Mouse (Mus musculus): ENCODE measurements at regions not wholly inside any gene's neighbourhood (a gene's known extent, or its start where the extent isn't known, plus 50 kb on each side); places are given as distances from the start of the nearest gene placed in this dataset.

- no peak for DNase-seq
These were observed 141.6 kb upstream of the Reg3b start for GRCm38 (mm10) chr6:78228883-78229282.

DNA sequence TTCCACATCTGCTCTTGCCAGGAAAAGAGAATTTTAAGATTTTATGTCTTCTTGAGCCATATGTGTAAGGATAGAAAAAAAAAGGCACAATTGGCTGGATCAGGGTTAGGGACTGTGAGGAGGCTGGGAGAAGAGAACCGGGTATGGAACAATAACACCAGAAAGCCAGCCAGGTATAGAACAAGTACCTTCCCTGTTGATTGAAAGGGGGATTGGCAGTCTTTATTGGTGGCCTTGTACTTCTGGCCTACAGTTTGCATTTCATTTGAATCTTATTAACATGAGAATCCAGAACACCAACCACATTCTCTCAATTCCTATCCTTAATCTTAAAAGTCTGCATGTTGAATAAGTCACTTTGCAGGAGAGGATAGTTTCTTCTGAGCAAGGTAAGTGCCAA lies 126.1 kb upstream of the Reg3b start:
- DNase-seq = no peak

DNA sequence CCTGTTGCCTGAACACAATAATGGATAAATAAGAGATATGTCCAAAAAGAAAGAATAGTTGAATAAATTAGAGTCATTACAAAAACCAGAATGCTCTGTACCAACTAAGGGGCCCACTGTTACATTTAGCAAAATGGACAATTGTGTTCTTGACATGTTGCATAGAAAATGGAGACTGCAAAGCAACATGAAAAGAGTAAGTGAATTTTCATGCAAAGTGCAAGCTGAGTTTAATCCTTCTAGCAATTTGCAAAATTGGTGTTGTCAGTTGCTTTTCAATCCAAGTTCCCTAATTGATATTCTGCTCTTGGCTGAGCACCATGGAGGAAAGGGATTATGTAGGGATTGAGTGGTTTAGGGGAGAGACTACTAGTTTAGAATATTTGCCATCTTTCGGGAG lies 125.4 kb upstream of the Reg3b start:
- DNase-seq = no peak

DNA sequence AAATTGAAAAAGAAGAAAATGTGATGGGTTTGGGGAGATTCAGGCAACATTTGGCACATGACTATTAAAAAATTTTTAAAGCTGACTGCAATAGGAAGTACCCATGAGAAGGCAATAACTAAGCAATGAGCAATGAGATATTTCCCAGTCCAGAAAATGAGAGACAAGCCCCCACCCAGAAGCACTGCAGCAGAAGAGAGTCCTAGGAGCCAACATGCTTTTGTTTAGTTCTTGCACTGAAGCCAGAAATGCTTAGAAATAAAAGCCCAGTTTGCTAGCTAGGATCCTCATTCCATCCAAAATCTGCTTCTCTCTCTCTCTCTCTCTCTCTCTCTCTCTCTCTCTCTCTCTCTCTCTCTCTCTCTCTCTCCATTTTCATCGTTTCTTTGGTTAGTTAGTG lies 120.4 kb upstream of the Reg3b start:
- no peak for DNase-seq

- no peak for DNase-seq
These were observed 119.9 kb upstream of the Reg3b start for GRCm38 (mm10) chr6:78250541-78250940.

GRCm38 (mm10) chr6:78271879-78272546 lies 98.4 kb upstream of the Reg3b start:
- DNase-seq = no peak

DNA sequence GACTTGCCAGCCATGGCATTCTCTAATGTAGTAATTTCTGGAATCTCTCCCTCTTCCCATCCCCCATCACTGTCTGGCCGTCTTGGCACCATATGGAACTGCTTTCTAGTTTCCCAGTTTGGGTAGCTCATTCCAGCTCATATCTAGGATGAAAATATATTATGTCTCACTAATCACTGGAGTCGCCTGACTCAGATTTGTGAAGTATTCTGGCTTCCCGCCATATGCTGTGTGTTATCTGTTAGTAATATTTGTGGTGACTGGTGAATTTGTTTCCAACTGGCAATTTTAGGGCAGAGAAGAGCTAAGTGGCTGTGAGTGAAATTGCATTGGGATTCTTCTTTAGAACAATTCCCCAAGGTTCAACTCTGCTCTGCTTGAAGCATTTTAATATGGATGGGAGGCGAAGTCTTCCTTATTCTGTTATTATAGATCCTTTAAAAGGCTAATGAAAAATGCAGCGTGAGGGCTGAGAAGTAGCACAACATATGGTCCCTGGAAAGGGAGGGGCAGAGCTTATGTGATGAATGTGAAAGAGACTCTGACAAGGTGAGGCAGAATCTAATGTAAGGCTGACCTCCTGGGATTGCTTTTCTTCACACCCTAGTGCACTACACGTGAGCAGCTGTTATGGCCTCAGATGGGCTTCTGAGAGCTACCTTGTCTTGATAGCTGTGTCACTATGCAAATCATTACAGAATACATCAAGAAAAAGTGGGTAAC lies 92.3 kb upstream of the Reg3b start:
- peak; percentile 58 to 67 for DNase-seq

- no peak for DNase-seq
These were observed 89.9 kb upstream of the Reg3b start for GRCm38 (mm10) chr6:78280541-78280940.

GRCm38 (mm10) chr6:78294647-78295046 lies 75.8 kb upstream of the Reg3b start:
- DNase-seq = no peak

DNA sequence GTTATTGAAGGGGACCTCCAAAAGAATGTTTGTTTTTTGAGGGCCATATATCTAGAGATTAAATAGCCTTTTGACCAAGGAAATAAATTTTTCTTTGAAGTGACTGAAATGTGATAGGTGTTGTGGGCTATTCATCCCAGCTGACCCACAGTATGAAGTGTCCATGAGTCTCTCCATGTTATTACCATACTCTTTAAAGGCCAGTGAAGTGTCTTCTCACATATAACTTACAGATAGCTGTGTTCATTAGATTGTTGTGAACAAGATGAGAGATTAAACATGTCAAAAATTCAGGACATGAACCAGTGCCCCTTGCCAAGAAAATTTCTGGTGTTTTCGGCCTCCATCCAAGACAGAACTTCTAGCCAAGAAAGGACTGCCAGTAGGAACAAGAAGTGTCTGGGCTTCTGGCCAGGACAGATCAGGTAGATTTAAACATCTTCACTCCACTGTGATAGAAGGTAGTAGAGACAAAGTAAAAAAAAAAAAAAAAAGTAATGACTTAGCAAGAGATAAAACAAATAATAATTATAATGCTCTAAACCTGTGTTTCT lies 67.2 kb upstream of the Reg3b start:
- DNase-seq = peak; percentile 87 to 92

Measured in cerebellum, postnatal 10 days (tissue).